Mouse (Mus musculus) ovary, postnatal 14 days (tissue): Measurements from ENCODE around the gene Atg10.

Experiments
- DNase-seq: peaks from one replicate; pipeline ENCODE4 v3.0.0; 2022; ENCODE audit warnings: low spot score

Gene Atg10

GRCm38 (mm10) chr13:91023447-91023846 is 200.3 kb downstream of the Atg10 start:
- DNase-seq: no peak

DNA sequence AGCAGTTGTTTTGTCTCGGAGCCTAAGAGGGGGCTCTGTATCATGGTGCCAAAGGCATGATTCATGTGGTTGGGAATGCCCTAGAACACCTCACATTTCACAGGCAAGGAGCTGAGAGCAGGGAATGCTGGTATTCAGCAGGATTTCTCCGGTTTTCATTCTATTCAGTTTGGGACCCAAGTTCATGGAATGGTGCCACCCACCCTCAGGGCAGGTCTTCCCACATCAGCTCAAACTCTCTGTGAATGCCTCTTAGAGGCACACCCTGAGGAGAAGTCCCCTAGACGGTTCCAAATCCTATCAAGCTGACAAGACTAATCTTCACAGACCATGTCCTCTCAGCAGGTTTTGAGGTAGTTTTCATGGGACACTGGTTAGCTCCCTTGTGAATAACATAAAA is 211.9 kb downstream of the Atg10 start:
- no peak for DNase-seq

- DNase-seq: no peak
These were observed 228.6 kb downstream of the Atg10 start for GRCm38 (mm10) chr13:90995034-90995629.

GRCm38 (mm10) chr13:90993602-90994001 is 230.2 kb downstream of the Atg10 start:
- no peak for DNase-seq

GRCm38 (mm10) chr13:90992948-90993347 is 230.8 kb downstream of the Atg10 start:
- DNase-seq: no peak

DNA sequence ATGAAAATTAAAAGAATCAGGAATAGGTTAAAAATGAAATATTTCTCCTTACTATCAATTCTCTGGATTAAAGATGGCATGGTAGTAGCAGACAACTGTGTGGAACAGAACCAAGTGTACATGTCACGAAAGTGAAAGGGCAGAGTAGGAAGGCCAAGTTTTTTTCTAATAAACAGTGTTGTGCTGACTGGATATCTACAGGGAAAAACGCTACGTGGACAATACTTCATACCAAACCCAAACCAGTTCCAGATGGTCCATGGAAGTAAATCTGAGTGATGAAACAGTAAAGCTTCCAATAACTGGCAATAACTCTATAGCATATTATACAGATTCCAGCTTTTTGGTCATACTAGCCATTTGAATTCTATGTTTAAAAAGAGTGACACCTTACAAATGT is 235.5 kb downstream of the Atg10 start:
- no peak for DNase-seq

DNA sequence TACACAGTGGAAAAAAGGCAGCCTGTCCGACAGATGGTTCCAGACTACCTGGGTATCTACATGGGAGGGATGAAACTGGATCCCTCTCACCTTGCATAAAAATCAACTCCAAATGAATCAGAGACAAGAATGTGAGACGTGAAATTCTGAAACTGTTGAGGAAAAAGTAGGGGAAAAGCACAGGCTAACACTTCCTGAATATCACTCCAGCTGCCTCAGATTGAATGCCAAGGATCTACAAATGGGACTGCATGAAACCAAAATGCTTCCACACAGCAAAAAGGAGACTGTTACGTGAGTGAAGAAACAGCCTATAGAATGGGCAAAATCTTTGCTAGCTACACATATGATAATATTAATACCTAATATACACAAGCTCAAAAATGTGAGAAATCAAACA is 238.4 kb downstream of the Atg10 start:
- no peak for DNase-seq

GRCm38 (mm10) chr13:90984073-90984472 is 239.7 kb downstream of the Atg10 start:
- no peak for DNase-seq

- DNase-seq: no peak
These were observed 242.0 kb downstream of the Atg10 start for GRCm38 (mm10) chr13:90981798-90982197.

- no peak for DNase-seq
These were observed 242.7 kb downstream of the Atg10 start for GRCm38 (mm10) chr13:90980878-90981674.

- DNase-seq: no peak
These were observed 246.7 kb downstream of the Atg10 start for GRCm38 (mm10) chr13:90977057-90977456.

DNA sequence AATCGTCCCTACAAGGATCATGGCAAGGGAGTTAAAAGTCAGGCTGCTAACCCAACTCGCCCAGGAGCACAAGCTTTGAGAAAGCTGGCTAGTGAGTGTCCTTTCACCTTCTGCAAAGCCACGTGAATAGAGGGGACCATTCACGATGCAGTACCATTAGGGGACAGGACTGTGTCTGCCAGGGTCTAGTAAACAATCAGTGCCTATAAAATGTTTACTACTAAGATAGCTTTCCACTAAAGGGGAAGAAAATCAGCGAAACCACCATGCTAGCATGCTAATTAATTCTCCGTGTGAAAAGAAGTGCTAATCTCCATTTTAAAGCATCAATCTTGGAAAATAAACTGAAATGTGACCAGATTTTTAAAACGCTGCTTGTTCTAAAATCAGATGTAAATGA is 250.4 kb downstream of the Atg10 start:
- DNase-seq: no peak

GRCm38 (mm10) chr13:90970259-90971017 is 253.3 kb downstream of the Atg10 start:
- no peak for DNase-seq

DNA sequence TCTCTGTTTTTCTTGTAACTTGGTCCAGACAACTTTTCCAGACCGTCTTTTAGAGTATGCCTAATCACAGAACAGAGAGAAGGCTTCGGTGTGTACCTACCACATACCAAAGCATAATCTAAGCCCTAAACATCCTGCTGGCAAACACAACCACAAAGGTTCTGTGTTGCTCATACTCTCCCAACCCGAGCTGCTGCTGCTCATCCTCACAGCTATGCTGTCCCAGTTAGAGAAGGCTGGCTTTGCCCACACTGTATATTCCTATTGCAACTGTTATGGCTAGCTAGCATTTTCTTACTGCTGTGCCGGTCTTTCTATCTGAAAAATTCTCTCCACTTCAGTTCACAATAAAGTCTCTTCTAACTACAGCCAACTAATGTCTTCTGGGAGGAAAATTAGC is 254.8 kb downstream of the Atg10 start:
- no peak for DNase-seq

DNA sequence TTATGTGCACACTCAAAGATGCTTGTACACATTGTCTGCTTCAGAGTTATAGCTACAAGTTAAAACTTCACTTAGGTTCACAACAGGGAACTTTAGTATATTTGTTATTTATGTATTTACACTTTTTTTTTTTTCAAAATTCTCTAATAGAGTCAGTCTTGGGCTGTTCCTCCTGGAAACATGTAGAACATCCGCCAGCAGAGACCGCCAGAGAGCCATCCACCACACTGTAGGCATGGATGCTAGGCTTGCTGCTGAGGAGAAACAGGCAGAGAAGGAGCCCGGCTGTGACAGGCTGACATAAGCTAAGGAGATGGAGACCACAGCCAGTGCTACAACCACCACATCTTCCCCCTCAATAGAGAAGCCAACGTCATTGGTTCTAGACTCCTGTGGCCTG is 256.3 kb downstream of the Atg10 start:
- peak; percentile 71 for DNase-seq

DNA sequence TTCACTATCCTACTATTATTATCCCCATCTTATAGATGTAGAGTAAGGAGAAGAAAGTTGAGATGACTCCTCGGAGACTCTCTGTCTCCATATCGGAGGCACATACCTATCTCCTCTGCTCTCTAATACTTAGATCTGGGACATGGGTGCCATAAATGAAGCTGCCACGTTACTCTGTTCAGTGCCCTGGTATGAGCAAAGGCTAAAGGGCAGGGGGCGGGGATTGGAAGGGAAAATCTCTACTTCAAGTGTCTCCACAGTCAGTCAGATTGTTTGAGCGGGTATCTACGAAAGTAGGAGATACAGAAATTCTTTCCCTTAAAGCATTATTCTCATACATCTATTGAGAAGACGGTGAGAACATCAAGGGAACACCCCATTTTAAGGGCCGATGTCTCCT is 257.8 kb downstream of the Atg10 start:
- no peak for DNase-seq

GRCm38 (mm10) chr13:90964511-90964910 is 259.3 kb downstream of the Atg10 start:
- no peak for DNase-seq

DNA sequence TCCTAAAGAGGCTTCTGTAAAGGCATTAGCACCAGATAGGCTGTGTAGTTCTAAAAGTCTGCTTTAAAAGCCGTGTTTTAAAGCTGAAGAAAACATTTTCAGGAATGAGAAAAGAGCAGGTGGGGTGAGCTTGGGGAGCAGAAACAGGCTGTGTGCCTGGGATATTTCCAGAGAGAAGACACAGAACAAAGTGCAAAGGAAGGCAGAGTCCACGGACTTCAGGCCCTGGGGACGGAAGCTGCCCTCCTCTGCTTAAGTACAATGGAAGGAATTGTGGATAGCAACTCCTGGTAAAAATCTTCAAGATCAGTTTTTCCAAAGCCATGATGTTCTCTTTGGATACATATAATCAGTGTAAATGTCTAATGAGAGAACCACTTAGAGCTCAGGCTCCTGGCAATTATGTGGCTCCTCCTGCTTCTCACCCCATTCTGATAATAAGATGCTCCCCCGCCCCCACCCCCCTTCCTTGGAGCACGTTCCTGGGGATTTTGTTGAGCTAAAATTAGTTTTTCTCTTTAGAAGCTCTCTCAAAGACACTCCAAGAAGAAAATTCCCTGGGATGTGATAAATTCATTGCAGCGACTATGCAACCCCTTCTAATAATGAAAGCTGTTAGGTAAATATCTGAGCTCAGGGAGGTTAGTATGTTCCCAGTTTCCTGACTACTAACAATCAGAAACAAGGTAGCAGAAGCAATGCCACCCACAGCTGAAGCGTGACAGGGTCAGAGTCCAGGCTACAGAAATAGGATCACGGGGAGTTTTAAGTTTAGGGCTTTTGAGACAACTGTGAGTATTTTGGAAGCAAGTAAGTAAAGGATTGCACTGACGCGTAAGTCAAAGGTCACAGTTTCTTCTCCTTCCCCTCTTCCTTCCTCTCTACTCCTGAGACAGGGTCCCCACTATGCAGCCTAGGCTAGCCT is 260.7 kb downstream of the Atg10 start:
- DNase-seq: no peak

GRCm38 (mm10) chr13:90960591-90960990 is 263.2 kb downstream of the Atg10 start:
- no peak for DNase-seq

DNA sequence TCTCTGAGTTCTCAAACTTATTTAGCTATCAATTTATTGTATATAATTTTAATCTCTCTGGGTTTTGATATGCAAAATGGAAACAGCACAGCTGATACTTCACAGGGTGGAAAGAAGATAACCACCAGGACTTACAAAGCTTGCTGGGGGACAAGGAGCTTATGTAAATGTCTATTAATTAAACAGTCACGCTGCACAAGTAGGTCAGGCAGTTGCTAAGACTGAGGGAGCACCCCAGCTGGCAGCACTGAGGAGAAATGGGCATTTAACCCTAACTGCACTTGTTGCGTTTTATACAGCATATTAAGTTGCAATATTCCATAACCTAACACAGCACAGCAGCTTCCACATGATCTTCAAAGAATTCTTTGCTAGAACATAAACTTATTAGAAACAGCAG is 264.9 kb downstream of the Atg10 start:
- DNase-seq: no peak

DNA sequence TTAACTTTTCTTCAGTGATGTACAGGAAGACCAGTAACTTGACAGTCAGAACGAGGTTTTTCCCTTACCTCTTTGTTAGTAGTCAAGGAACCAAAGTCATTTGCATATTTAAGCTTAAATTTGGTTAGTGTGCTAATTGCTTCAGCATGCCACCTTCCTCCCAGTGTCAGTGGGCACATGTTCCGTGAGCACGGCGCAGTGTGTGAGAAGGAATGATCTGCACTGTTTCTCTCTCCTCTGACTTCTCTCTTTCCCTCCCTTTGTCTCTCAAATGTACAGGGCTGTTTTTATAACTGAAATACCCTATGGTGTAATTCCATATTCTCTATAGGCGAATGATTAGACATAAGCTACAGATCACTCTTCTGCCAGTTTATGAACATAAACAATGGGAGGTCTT is 284.2 kb downstream of the Atg10 start:
- DNase-seq: no peak

- DNase-seq: no peak
These were observed 284.6 kb downstream of the Atg10 start for GRCm38 (mm10) chr13:90939192-90939591.
